Mouse (Mus musculus) intestine, embryonic 16.5 days (tissue): Measurements from ENCODE around the gene Emc9. TPM values are rescaled to one million over a fixed set of nuclear protein-coding genes. Genes with fewer than 3 reads are reported as not detected.

Source experiments
- ATAC-seq: fragments of 200-750 bp; cut with Nextera tagmentation; 2 replicates; pipeline ENCODE4 v1.8.0; 2017; ENCODE audit warnings: moderate TSS enrichment, moderate library complexity
- H3K27ac ChIP-seq: fragments of 300-500 bp; sonication (generic); 2 replicates; pipeline ENCODE4 v1.5.1; 2014; ENCODE audit warnings: mild to moderate bottlenecking, low read length
- H3K27me3 ChIP-seq: fragments of 300-500 bp; sonication (generic); replicated peaks from 2 replicates; pipeline ENCODE4 v1.6.1; 2014; ENCODE audit warnings: low read length, control low read depth, mixed read lengths; ENCODE audit not compliant: control insufficient read depth, insufficient read depth
- H3K36me3 ChIP-seq: fragments of 300-500 bp; sonication (generic); 2 replicates; pipeline ENCODE4 v1.6.1; 2014; ENCODE audit warnings: low read length, control low read depth; ENCODE audit not compliant: control insufficient read depth, insufficient read depth
- H3K4me1 ChIP-seq: fragments of 300-500 bp; sonication (generic); 2 replicates; pipeline ENCODE4 v1.6.1; 2014; ENCODE audit warnings: low read length, control low read depth, mixed read lengths; ENCODE audit not compliant: control insufficient read depth, insufficient read depth
- H3K4me2 ChIP-seq: fragments of 300-500 bp; sonication (generic); 2 replicates; pipeline ENCODE4 v1.6.1; 2014; ENCODE audit warnings: low read depth, low read length, control low read depth
- H3K4me3 ChIP-seq: fragments of 300-500 bp; sonication (generic); 2 replicates; pipeline ENCODE4 v1.5.1; 2014; ENCODE audit warnings: mild to moderate bottlenecking, low read length
- H3K9ac ChIP-seq: fragments of 300-500 bp; sonication (generic); 2 replicates; pipeline ENCODE4 v1.6.1; 2014; ENCODE audit warnings: low read depth, low read length
- H3K9me3 ChIP-seq: fragments of 300-500 bp; sonication (generic); 2 replicates; pipeline ENCODE4 v1.6.1; 2016; ENCODE audit warnings: low read length, control low read depth; ENCODE audit not compliant: control insufficient read depth
- WGBS: fragments of 180-500 bp; shearing (Covaris S2); extraction: QIAGEN DNeasy Blood & Tissue Kit; methylation state at CpG from one replicate; pipeline ENCODE4 v1.1.7; 2014; 5-methylcytosine and 5-hydroxymethylcytosine counted together
- polyA plus RNA-seq: library from polyadenylated mRNA; unstranded; fragments of >200 nt; fragmentation: Nextera tagmentation; extraction: Ambion mirVana; gene quantifications from 2 replicates; pipeline ENCODE4 v1.2.1, GENCODE M21; 2015

Gene Emc9
- polyA plus RNA-seq, 1 experiment from 2014 or later = 14.0 TPM

DNA sequence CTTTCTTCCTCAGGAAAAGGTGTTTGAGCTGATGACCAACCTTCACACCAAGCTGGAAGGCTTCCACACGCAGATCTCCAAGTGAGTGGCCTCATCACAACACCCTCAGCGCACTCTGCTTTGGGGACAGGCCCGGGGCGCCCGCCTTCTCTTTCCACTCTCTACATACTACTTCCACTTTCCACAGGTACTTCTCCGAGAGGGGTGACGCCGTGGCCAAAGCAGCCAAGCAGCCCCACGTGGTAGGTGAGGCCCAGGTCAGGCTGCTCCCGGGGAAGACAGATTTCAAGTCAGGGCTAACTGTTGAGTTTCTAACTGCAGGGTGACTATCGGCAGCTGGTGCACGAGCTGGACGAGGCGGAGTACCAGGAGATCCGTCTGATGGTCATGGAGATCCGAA lies 4.4 kb downstream of the Emc9 start:
- Histone ChIP-seq H3K9ac (no peak overlapping the region), H3K27me3 (no peaks in the 10 kb centered on the region), H3K4me1 (peaks cover 18% of the 10 kb centered on the region), H3K27ac (no peak overlapping the region), H3K9me3 (no peaks in the 10 kb centered on the region), H3K4me2 (no peak overlapping the region), H3K36me3 (peaks cover 13% of the 10 kb centered on the region), H3K4me3 (no peak overlapping the region)
- 95% methylated on average over 16 of the region's 16 CpGs for WGBS
- ATAC-seq = no peak

DNA sequence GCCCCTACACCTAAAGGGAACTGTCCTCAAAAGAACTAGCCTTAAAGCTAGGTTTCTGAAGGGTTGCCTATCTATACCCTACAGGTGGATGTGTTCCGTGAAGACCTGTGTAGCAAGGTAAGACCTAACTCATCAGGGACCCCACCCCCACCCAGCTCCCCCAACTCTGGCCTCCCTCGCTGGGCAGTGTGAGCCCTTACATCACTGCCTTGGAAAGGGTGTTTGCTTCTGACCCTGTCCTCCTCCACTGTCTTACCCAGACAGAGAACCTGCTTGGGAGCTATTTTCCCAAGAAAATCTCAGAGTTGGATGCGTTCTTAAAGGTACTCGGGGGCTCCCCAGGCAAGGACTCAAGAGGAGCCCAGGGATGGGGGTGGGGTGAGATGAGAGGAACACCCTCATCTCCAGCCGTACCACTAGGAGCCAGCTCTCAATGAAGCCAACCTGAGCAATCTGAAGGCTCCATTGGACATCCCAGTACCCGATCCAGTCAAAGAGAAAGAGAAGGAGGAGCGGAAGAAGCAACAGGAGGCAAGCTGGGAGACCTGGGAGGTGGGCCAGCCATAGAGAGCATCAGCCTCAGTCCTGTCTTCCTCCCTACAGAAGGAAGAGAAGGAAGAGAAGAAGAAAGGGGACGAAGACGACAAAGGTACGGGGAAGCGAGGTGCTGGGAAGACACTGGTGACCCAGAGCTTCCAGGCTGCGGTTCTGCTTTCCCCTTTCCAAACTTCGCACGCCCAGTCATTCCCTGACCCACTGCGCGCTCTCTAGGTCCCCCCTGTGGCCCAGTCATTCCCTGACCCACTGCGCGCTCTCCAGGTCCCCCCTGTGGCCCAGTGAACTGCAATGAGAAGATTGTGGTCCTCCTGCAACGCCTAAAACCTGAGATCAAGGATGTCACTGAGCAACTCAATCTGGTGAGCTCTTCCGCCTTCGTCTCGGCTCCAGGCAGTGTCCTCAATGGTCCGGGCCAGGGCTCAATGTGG lies 5.3 kb downstream of the Emc9 start:
- 86% methylated on average over 23 of the region's 23 CpGs for WGBS
- ATAC-seq = no peak
- H3K27me3 ChIP-seq = no peaks in the 10 kb centered on the region

GRCm38 (mm10) chr14:55578668-55579269 lies 6.3 kb downstream of the Emc9 start:
- peaks cover 15% of the 10 kb centered on the region for H3K4me1 ChIP-seq
- WGBS = 20% methylated on average over 6 of the region's 6 CpGs
- peaks cover 13% of the 10 kb centered on the region for H3K36me3 ChIP-seq
- peak overlapping the region; percentile 96 for H3K9ac ChIP-seq
- H3K27ac ChIP-seq = peak overlapping the region; percentile 89
- peak overlapping the region; percentile 92 for H3K4me3 ChIP-seq
- H3K27me3 ChIP-seq = no peaks in the 10 kb centered on the region
- peak; percentile 65 for ATAC-seq
- peak overlapping the region; percentile 81 for H3K4me2 ChIP-seq
- no peaks in the 10 kb centered on the region for H3K9me3 ChIP-seq

More for the DNA sequence above, 5.3 kb downstream of the Emc9 start:
- Histone ChIP-seq H3K4me1 (peaks cover 18% of the 10 kb centered on the region), H3K27ac (no peak overlapping the region), H3K36me3 (peaks cover 13% of the 10 kb centered on the region), H3K9ac (no peak overlapping the region), H3K4me2 (no peak overlapping the region), H3K4me3 (no peak overlapping the region), H3K9me3 (no peaks in the 10 kb centered on the region)

DNA sequence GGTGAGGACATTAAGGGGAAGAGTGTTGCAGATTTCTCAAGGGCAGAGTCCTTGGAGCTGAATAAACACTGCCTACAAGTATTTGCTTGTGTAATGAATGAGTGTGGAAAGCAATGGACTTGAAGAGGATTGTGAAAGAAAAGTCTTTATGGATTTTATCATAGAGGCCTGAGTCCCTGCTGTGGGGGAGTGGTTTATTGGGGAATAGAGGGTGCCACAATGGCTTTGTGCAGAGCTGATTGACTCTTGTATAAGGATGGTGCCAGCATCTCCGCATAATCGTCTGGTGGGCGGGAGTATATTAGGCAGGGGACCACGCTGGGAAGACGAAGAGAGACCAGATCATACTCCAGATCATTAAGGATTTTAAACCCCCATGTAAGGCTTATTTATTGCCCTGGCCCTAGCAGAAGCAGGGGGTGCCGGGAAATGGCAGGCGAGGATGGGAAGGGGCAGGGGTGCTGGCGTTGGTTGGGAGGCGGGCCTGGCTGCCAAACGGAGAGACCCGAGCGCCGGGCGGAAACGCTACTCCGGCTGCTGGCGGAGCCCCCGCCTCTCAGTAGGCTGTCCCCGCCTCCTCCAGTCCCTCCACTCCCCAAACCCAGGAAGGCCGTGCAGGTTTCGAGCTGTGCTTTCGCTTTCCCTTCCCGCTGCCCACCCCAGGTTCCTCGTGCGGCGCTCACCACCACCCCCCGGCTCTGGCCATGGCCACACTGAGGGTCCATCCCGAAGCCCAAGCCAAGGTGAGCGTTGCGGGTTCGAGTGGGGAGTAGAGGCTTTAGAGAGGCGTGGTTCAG lies 7.0 kb downstream of the Emc9 start, which contains the start of gene Psme1:
Psme1 (plus strand) TSS at position 253 of the 797 bp plus-strand sequence.
- H3K9ac ChIP-seq = peak within 1 kb of the TSS; percentile 96
- no peaks in the 10 kb centered on the region for H3K27me3 ChIP-seq
- ATAC-seq = peak; percentile 94
- H3K9me3 ChIP-seq = no peaks in the 10 kb centered on the region
- peak within 1 kb of the TSS; percentile 81 for H3K4me2 ChIP-seq
- peaks cover 13% of the 10 kb centered on the region for H3K36me3 ChIP-seq
- peak within 1 kb of the TSS; percentile 89 for H3K27ac ChIP-seq
- H3K4me1 ChIP-seq = peaks cover 15% of the 10 kb centered on the region
- peak within 1 kb of the TSS; percentile 92 for H3K4me3 ChIP-seq
- under 1% methylated on average over 32 of the region's 32 CpGs for whole genome bisulfite sequencing

DNA sequence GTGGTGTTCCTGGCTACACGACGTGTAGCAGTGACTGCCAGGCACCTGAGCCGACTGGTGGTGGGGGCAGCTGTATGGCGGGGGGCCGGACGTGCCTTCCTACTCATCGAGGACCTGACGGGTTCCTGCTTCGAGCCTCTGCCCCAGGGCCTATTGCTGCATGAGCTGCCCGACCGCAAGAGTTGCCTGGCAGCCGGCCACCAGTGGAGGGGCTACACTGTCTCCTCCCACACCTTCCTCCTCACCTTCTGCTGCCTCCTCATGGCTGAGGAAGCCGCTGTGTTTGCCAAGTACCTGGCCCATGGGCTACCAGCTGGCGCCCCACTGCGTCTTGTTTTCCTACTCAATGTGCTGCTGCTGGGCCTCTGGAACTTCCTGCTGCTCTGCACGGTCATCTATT lies 8.7 kb downstream of the Emc9 start:
- ATAC-seq = no peak
- 81% methylated on average over 16 of the region's 16 CpGs for WGBS
- Histone ChIP-seq H3K4me2 (no peak overlapping the region), H3K27me3 (no peaks in the 10 kb centered on the region), H3K27ac (no peak overlapping the region), H3K36me3 (peaks cover 13% of the 10 kb centered on the region), H3K9ac (no peak overlapping the region), H3K4me1 (peaks cover 15% of the 10 kb centered on the region), H3K4me3 (no peak overlapping the region), H3K9me3 (no peaks in the 10 kb centered on the region)

DNA sequence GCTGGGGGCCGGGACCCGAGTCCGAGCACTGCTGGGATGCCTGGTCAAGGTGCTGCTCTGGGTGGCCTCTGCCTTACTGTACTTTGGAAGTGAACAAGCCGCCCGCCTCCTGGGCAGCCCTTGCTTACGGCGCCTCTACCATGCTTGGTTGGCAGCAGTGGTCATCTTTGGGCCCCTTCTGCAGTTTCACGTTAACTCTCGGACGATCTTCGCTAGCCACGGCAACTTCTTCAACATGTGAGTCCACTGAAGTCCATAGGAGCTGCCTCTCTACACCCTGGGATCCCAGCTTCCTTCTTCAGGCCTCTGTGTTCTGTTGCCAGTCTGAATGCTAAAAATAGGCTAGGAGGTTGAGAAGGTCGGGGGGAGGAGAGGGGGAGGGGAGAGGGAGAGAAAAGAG lies 9.4 kb downstream of the Emc9 start:
- Histone ChIP-seq H3K27ac (no peak overlapping the region), H3K9ac (no peak overlapping the region), H3K4me3 (no peak overlapping the region), H3K4me2 (no peak overlapping the region), H3K36me3 (peaks cover 8% of the 10 kb centered on the region), H3K4me1 (peaks cover 15% of the 10 kb centered on the region), H3K27me3 (no peaks in the 10 kb centered on the region), H3K9me3 (no peaks in the 10 kb centered on the region)
- WGBS = 73% methylated on average over 13 of the region's 13 CpGs
- ATAC-seq = no peak

GRCm38 (mm10) chr14:55575302-55575701 lies 9.8 kb downstream of the Emc9 start, which contains the start of gene Fitm1:
TSS of gene Fitm1 (plus strand) at chr14:55575617.
- Histone ChIP-seq H3K36me3 (peaks cover 5% of the 10 kb centered on the region), H3K9ac (no peak within 1 kb of the TSS), H3K27me3 (no peaks in the 10 kb centered on the region), H3K9me3 (no peaks in the 10 kb centered on the region), H3K4me2 (no peak within 1 kb of the TSS), H3K4me3 (no peak within 1 kb of the TSS), H3K27ac (no peak within 1 kb of the TSS), H3K4me1 (peaks cover 15% of the 10 kb centered on the region)
- 69% methylated on average over 8 of the region's 8 CpGs for WGBS
- ATAC-seq = no peak

DNA sequence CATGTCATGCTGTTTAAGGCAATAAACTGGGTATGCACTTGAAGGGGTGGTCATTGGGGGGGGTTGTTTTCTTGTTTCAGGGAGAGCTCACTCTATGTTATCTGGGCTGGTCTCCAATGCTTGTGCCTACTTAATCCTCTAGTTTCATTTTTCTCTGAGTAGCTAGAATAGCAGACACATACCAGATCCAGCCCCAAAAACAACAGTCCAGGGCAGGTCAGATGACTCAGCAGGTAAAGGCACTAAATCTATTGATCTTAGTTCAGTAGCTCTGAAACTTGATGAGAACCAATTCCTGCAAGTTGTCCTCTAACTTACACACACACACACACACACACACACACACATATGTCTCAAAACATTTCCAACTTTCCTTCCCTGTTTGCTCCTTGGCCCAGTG lies 13.3 kb downstream of the Emc9 start:
- H3K4me2 ChIP-seq = no peak overlapping the region
- H3K27ac ChIP-seq = no peak overlapping the region
- H3K9me3 ChIP-seq = no peaks in the 10 kb centered on the region
- H3K4me3 ChIP-seq = no peak overlapping the region
- H3K36me3 ChIP-seq = peaks cover 7% of the 10 kb centered on the region; the same call in 1 of the 2 replicates
- 0 out of 2 replicates have a peak, but pooled peaks cover 3% of the 10 kb centered on the region for H3K4me1 ChIP-seq
- no peak overlapping the region for H3K9ac ChIP-seq
- ATAC-seq = no peak
- H3K27me3 ChIP-seq = no peaks in the 10 kb centered on the region

- Histone ChIP-seq H3K4me3 (no peak overlapping the region), H3K9me3 (no peaks in the 10 kb centered on the region), H3K36me3 (peaks cover 12% of the 10 kb centered on the region), H3K9ac (no peak overlapping the region), H3K4me1 (0 out of 2 replicates have a peak, but pooled peaks cover 3% of the 10 kb centered on the region), H3K27me3 (no peaks in the 10 kb centered on the region), H3K4me2 (no peak overlapping the region), H3K27ac (no peak overlapping the region)
- ATAC-seq = no peak
- WGBS = 80% methylated on average over 2 of the region's 2 CpGs
Measured at GRCm38 (mm10) chr14:55570588-55570987, 14.5 kb downstream of the Emc9 start.
